Mouse (Mus musculus) kidney, postnatal 14 days (tissue): ENCODE data around the gene Gm17783.
"Not testable (repeated sequence)": the region's sequence is repeated elsewhere in the genome, so short reads cannot be mapped to it uniquely, and the experiment has no call there.

Experiments used
- DNase-seq: peaks from one replicate; pipeline ENCODE4 v3.0.0; 2022; ENCODE audit warnings: mixed read lengths

The Gm17783 gene

DNA sequence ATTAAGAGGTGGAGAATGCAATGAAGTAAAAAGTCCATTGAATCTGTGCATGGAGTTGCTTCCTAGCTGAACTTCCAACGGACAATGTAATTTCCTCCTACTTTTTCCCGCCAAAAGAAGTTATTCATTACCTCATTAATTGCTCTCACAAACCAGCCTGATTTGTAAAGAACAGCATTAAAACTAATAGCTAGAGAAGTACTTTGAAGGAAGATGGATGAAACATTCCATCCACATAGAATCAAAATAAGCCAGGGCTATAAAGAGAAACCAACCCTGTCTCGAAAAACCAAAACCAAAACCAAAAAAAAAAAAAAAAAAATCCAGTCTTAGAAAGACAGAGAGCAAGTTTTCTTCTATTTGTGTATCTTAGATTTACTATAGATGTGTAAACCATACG is at the start of gene Gm17783:
Gene Gm17783 (minus strand): TSS at position 101 of the 400 bp plus-strand sequence.
- no peak for DNase-seq

DNA sequence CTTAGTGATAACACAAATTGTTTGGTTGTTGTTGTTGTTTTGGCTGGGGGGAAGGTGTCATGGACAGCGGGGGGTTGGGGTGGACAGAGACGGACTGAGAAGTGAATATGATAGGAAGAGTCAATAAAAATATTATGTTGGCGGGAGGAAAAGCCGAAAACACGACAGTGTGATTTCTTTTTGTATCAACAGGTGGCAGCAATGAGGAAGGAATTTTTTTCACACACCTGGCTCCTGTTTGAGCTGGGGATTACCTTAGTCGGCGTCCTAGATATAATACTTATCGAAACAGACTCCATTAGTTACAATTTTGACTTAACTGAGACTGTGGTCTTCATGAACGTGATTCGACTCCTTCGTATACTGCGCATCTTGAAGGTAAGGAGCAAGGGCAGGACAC is 48.0 kb upstream of the Gm17783 start:
- DNase-seq, result no peak

DNA sequence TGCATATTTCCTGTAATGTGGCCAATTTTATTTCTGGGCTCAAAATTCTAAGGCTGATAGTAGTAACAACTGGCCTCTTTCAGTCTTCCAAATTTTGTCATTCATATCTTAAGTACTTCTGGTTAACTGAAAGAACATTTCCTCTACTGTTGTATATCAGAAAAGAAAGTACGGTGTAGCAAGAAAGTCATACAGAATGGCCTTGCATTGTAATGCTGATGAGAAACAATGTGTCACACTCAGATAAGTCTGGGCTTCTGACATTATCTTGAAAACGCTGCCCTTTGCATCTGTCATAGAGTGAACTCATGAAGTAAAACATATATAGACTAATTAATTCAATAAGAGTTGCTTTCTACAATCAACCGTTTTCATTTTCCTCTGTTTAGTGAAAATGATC is 40.5 kb upstream of the Gm17783 start:
- no peak for DNase-seq

DNA sequence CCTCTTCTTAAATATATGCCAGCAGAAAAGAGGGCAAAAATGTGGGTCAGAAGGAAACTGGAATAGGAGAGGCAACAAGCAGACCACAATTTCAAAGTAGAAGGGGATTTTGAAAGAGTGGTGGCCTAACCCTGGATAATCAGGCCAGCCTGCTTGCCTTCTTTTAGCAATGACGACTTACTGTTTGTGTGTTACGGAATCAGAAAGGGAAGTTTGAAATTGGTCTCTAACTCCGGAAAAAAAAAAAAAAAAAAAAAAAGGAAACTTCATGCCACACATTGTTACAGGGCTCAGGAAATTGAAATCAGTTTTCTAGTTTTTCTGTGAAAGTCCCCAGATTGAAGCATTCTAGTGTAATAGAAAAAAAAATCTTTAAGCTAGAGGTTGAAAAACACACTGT is 29.9 kb upstream of the Gm17783 start:
- DNase-seq, result no peak

DNA sequence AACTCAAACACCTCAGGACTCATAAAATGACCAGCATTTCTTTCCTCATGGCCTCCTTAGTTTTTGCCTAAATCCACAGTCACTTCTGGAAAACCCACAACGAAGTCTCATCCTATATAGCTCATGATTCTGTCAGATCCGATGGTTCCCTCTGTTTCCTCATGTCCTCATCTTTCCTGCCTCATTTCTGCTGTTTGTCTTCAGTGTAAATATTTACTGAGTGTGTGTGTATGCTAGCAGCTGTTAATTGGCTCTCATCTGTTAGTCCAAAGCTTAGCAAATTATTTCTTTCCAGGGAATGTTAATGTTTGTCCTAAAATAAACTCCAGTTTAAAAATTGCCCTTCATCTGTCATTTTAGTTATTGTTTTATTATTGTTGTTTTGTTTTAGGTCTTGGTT is 19.7 kb upstream of the Gm17783 start:
- DNase-seq, result no peak

DNA sequence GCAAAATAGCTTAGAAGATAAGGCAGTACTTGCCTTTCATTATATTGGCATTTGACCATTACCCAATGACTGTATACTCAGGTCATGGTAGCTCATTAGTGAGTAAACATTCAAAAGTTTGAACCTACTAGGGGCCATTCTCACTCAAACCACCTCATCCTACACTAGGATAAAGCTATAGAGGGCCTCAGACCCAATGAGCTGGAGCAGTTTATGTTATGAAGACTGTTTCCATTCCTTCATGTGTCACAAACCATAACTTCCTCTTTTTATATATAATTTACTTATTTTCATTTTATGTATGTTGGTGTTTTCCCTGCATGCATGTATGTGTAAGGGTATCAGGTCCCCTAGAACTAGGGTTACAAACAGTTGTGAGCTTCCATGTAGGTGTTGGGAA is 16.1 kb upstream of the Gm17783 start:
- no peak for DNase-seq

DNA sequence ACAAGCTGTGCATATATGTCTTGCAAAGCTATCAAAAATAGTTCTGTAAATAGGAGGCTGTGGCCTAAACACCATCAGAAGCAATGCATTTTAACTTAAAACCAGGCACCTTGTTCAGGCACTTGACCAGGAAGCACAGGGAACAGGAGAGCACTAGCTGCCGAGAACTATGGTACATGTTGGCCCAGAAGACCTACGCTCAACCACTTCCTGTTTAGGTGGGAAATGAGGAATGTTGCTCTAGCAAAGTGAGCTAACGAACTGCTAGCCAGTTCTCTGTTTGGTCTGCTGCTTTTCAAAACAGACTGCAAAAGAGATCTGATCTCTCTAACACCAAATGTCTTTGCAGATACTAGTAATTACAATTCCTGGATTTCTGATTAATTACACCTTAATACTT is 12.5 kb upstream of the Gm17783 start:
- DNase-seq, result no peak

DNA sequence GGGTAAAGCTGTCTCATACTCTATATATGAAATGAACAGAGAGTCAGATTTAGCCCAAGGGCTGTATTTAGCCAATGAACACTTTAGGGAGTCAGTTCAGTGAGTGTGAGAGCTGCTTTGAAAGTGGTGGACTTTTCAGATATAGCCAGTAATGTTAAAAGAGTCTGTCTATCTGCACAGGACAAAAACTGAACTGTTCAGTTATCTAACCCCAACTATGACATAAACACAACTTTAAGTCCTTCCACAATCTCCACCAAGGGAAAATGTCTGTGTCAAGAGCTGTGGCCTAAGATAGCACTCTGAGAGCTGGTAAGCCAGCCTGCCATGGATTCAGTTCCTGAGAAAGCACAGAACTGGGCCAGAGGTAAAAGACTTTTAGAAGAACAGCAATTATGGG is 10.3 kb upstream of the Gm17783 start:
- DNase-seq, result no peak

DNA sequence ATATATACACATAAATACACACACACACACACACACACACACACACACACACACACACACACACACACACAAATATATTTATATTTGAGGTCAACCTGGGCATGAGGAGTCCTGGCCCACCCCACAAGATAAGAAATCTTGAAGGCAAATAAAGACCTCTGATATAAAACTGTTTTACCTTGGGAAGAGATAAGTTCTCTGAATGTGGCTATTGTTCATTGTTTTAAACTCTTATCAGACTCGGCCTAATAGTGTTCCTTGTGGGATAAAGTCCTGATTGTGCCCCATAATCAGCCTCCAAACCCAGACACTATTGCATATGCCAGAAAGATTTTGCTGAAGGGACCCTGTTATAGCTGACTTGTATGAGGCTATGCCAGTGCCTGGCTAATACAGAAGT is 6.5 kb upstream of the Gm17783 start:
- not testable (repeated sequence) for DNase-seq

DNA sequence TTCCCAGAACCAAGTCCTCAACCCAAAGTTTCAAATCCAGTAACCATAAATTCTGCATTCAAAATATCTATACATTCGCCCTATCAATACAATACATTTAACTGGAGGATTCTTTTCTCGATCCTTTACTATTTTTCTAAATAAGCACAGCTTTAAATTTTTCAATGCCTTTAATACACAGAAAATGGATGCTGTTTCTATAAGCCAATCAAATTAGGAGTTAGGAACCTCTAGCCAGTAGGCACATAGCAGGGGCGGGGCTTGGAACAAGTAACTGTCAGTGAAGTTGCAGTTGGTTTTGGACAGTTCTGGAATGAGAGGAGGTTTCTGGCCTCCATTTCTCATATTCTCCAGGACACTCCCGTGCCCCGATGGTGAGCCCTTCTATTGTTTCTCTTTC is 3.2 kb upstream of the Gm17783 start, which contains the start of gene Slc9c1:
Gene Slc9c1 (plus strand): TSS at position 301 of the 400 bp plus-strand sequence.
- no peak for DNase-seq

DNA sequence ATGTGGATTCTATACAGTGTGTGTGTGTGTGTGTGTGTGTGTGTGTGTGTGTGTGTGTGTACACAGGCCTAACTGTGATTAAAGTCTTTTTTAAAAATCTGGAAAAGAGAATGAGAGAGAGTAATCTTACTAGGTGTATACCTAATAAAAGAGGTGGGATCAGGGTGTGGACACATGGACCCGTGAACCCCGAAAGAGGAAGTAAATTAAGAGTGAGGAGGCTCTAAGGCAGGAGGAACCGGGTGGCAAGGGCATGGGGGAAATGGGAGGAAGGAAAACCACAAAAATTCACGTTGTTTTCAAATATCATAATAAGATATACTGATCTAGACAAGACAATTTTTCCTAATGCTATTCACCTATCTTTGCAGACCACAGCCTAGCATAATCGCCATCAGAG is 6.3 kb downstream of the Gm17783 start:
- no peak for DNase-seq

DNA sequence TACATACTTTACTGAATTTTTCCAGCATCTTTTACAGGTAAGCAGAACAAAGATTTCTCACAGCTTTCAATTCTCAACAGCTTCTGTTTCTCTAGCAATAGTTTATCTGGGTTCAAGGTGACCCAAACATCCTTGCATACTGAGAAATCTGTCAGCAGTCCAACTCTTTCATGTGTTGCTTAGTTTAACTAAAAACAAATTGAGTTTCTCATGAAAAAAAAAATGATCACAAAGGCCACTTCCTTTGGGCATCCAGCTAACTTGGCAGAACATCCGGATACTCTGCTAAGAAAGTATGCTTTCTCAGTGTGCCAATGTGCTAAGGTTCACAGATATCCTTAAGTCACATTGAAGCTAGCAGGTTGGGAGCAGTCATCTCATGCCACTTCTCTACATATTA is 36.5 kb downstream of the Gm17783 start:
- DNase-seq, result peak; percentile 33

DNA sequence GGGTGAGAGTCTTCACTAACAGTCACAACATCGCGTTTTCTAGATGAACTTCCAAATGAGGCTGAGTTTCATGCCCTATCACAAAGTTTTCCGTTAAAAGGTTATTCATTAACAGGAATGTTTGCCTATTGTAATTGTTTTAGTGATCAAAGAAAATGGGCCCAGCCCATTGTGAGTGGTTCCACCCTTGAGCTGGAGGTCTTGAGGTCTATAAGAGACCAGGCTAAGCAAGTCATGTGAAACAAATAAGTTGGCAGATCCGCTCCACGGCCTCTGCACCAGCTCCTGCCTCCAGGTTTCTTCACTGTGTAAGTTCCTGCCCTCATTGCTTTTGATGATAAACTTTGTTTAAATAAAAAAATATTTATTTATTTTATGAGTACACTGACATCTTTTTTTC is 38.9 kb downstream of the Gm17783 start, which contains the start of gene Gm609:
Gene Gm609 (minus strand): TSS at position 43 of the 400 bp plus-strand sequence.
- no peak for DNase-seq

DNA sequence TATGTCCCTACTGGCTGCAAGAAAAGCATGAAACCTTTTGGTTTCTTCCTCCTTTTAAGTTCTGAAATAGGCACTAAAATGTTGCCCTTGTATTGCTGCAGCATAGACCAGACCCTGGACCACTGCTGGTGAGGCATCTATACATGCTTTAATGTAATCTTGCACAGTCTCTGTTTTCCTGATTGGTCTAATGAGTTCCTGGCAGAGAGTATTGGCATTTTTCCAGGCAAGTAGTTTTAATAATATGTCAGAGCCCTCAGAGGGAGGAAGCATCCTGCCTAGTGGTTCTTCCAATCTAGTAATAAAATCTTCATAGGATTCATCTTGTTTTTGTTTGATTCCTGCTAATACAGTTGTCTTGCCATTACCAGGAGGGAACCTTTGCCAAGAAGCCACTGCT is 54.9 kb downstream of the Gm17783 start:
- DNase-seq, result no peak

DNA sequence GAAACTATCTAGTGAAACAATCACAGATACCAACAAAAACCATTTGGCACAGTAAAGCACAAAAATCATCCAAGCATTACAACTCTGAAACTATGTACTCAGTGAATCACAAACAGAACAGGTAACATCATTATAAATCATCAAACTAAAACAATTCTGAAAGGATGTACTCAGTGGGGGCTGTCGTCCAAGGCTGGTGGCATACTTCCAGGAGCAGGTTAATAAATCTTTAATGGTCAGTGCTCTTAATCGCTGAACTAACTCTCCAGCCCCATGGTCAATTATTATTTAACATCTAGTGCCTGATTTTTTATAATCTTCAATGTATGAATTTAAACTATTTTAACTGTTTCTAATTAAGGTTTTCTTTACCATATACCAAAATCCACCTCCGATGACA is 60.0 kb downstream of the Gm17783 start:
- peak; percentile 77 for DNase-seq
